ENCODE assay signal across 9 mouse cellular contexts in the genomic region with DNA sequence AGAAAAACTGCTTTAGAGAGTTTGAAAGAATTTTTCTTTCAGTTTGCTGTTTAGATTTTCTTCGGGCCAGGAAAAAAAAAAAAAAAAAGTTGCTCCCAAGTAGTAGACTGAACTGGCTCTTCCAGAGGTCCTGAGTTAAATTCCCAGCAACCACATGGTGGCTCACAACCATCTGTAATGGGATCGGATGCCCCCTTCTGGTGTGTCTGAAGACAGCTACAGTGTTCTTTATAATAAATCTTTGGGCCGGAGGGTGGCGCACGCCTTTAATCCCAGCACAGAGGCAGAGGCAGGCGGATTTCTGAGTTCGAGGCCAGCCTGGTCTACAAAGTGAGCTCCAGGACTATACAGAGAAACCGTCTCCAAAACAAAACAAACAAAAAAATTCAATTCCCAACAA. TPM values are rescaled to one million over a fixed set of nuclear protein-coding genes. Genes with fewer than 3 reads are reported as not detected.
DNase-seq lines count a peak whose midpoint lies in the region; ATAC-seq lines count a peak whose summit lies in the region.
"Not testable (repeated sequence)": the region's sequence is repeated elsewhere in the genome, so short reads cannot be mapped to it uniquely, and the experiment has no call there.
"Had no signal": no experiment of that assay in that cellular context is flagged by ENCODE, and none has a peak within 500 bp of the region (broad histone marks: within the 10 kb centered on the region; RNA-seq: fewer than 3 reads in every experiment).

No protein-coding gene starts in this region.

- not testable (repeated sequence) for H3K27me3 ChIP-seq in forebrain, embryonic 10.5 days (ENCODE audit: poor library complexity, severe bottlenecking); heart, embryonic 14.5 days (ENCODE audit: control insufficient read depth, insufficient read depth, low read length); kidney, embryonic 15.5 days; limb, embryonic 11.5 days (ENCODE audit: control insufficient read depth, insufficient read depth, low read length); midbrain, embryonic 11.5 days (ENCODE audit: control insufficient read depth, insufficient read depth, low read length)

- DNase-seq in adrenal gland, postnatal 36 days: peak; percentile 45 to 55
- DNase-seq in forebrain, embryonic 10.5 days (ENCODE audit: extremely low spot score, low spot score): peak; percentile 23
- DNase-seq in limb, embryonic 11.5 days (ENCODE audit: low spot score): peak; percentile 41
- DNase-seq in midbrain, embryonic 11.5 days (ENCODE audit: low spot score, missing footprints): peak; percentile 90
- DNase-seq in right cerebral cortex, postnatal 4 days: peak; percentile 33
- DNase-seq in urinary bladder, postnatal 14 days (ENCODE audit: low spot score): peak; percentile 33

- H3K4me1 ChIP-seq in forebrain, embryonic 10.5 days: peaks cover 15% of the 10 kb centered on the region
- not testable (repeated sequence) for H3K4me1 ChIP-seq in heart, embryonic 14.5 days (ENCODE audit: control insufficient read depth in 2 of 2, insufficient read depth in 2 of 2, low read length in 2 of 2); limb, embryonic 11.5 days (ENCODE audit: control insufficient read depth, insufficient read depth, low read length); midbrain, embryonic 11.5 days (ENCODE audit: control insufficient read depth, insufficient read depth, low read length)
- peaks cover 11% of the 10 kb centered on the region for H3K4me1 ChIP-seq in kidney, embryonic 15.5 days

- peak; percentile 18; the same call in 1 of the 2 replicates for ATAC-seq in heart, embryonic 14.5 days (ENCODE audit: insufficient number of reproducible peaks, insufficient read depth, low FRiP score, low read depth)
- peak; percentile 52 for ATAC-seq in kidney, embryonic 15.5 days (replicated peaks; ENCODE audit: low FRiP score)
- ATAC-seq in limb, embryonic 11.5 days (ENCODE audit: insufficient number of reproducible peaks, low FRiP score, low TSS enrichment, low read depth): peak; percentile 53
- peak; percentile 64 for ATAC-seq in midbrain, embryonic 11.5 days (ENCODE audit: low FRiP score)

- peak overlapping the region; percentile 96 for H3K27ac ChIP-seq in forebrain, embryonic 10.5 days
- H3K27ac ChIP-seq in heart, embryonic 14.5 days (replicated peaks in 1 of 2; ENCODE audit: control insufficient read depth in 1 of 2, insufficient read depth in 1 of 2, low read depth in 2 of 2, low read length in 2 of 2): peak overlapping the region; percentile 90 to 92
- H3K27ac ChIP-seq in kidney, embryonic 15.5 days: peak overlapping the region; percentile 98
- H3K27ac ChIP-seq in limb, embryonic 11.5 days (replicated peaks; ENCODE audit: low read depth, low read length): peak overlapping the region; percentile 72
- H3K27ac ChIP-seq in midbrain, embryonic 11.5 days (ENCODE audit: low read depth, low read length): peak overlapping the region; percentile 85

- H3K4me3 ChIP-seq in forebrain, embryonic 10.5 days: peak overlapping the region; percentile 88
- H3K4me3 ChIP-seq in heart, embryonic 14.5 days (ENCODE audit: control insufficient read depth in 1 of 2, insufficient read depth in 1 of 2, low read depth in 1 of 2, low read length in 2 of 2): peak overlapping the region; percentile 90 to 98
- peak overlapping the region; percentile 67 for H3K4me3 ChIP-seq in kidney, embryonic 15.5 days (replicated peaks)
- H3K4me3 ChIP-seq in limb, embryonic 11.5 days (ENCODE audit: low read depth, low read length): peak overlapping the region; percentile 61
- peak overlapping the region; percentile 84 for H3K4me3 ChIP-seq in midbrain, embryonic 11.5 days (ENCODE audit: low read depth, low read length)

- 35% methylated on average over 8 of the region's 8 CpGs for WGBS in forebrain, embryonic 10.5 days
- 22% methylated on average over 8 of the region's 8 CpGs for WGBS in heart, embryonic 14.5 days
- 29% methylated on average over 8 of the region's 8 CpGs for WGBS in kidney, embryonic 15.5 days
- 28% methylated on average over 8 of the region's 8 CpGs for WGBS in limb, embryonic 11.5 days
- 27% methylated on average over 8 of the region's 8 CpGs for WGBS in midbrain, embryonic 11.5 days

- peak overlapping the region; percentile 71 for H3K4me2 ChIP-seq in heart, embryonic 14.5 days (ENCODE audit: low read length)
- peak overlapping the region; percentile 55 for H3K4me2 ChIP-seq in kidney, embryonic 15.5 days
- H3K4me2 ChIP-seq in limb, embryonic 11.5 days (ENCODE audit: low read depth, severe bottlenecking): 0 out of 2 replicates have a peak overlapping the region, but pooled peaks have one; percentile 8
- peak overlapping the region; percentile 57 for H3K4me2 ChIP-seq in midbrain, embryonic 11.5 days

- H3K9me3 ChIP-seq in forebrain, embryonic 10.5 days; heart, embryonic 14.5 days (ENCODE audit: control insufficient read depth, low read length); kidney, embryonic 15.5 days (replicated peaks); limb, embryonic 11.5 days (ENCODE audit: control insufficient read depth, low read length); midbrain, embryonic 11.5 days (ENCODE audit: control insufficient read depth, low read length): not testable (repeated sequence)

- H3K36me3 ChIP-seq in forebrain, embryonic 10.5 days (replicated peaks): peaks cover 13% of the 10 kb centered on the region
- H3K36me3 ChIP-seq in heart, embryonic 14.5 days (ENCODE audit: control insufficient read depth, insufficient read depth, low read length); kidney, embryonic 15.5 days; limb, embryonic 11.5 days (ENCODE audit: control insufficient read depth, insufficient read depth, low read length); midbrain, embryonic 11.5 days (ENCODE audit: control insufficient read depth, insufficient read depth, low read length): not testable (repeated sequence)

- H3K9ac ChIP-seq in heart, embryonic 14.5 days (ENCODE audit: low read length): peak overlapping the region; percentile 89
- H3K9ac ChIP-seq in kidney, embryonic 15.5 days: peak overlapping the region; percentile 69
- H3K9ac ChIP-seq in limb, embryonic 11.5 days (ENCODE audit: low read length): not testable (repeated sequence)
- H3K9ac ChIP-seq in midbrain, embryonic 11.5 days (ENCODE audit: low read length): peak overlapping the region; percentile 84; the same call in 1 of the 2 replicates

RNA-seq across cellular contexts. Expression of a gene that starts 0.6 kb away (rescaled TPM):
- 1 to 10 TPM; 1.8 to 2.0 TPM for total RNA-seq in adrenal gland, postnatal 36 days (2021)
- 89.2 and 91.5 TPM in 2 replicates for polyA plus RNA-seq in forebrain, embryonic 10.5 days (2016; fragmentation: Nextera tagmentation; extraction: Ambion mirVana)
- 30.4 and 34.3 TPM in 2 replicates for polyA plus RNA-seq in heart, embryonic 14.5 days (2014; fragmentation: Nextera tagmentation; extraction: Ambion mirVana)
- polyA plus RNA-seq in kidney, embryonic 15.5 days (2015; fragmentation: Nextera tagmentation; extraction: Ambion mirVana): 59.3 and 67.9 TPM in 2 replicates
- 80.3 and 86.8 TPM in 2 replicates for polyA plus RNA-seq in limb, embryonic 11.5 days (2014; fragmentation: Nextera tagmentation; extraction: Ambion mirVana)
- 82.2 and 82.8 TPM in 2 replicates for polyA plus RNA-seq in midbrain, embryonic 11.5 days (2014; fragmentation: Nextera tagmentation; extraction: Ambion mirVana)

RNA-seq across cellular contexts. Expression of a gene that starts 52.4 kb away (rescaled TPM):
- total RNA-seq in adrenal gland, postnatal 36 days (2021): not detected
- polyA plus RNA-seq in forebrain, embryonic 10.5 days (2016; fragmentation: Nextera tagmentation; extraction: Ambion mirVana): not detected in 2 replicates
- polyA plus RNA-seq in heart, embryonic 14.5 days (2014; fragmentation: Nextera tagmentation; extraction: Ambion mirVana): not detected in 2 replicates
- not detected in 2 replicates for polyA plus RNA-seq in kidney, embryonic 15.5 days (2015; fragmentation: Nextera tagmentation; extraction: Ambion mirVana)
- polyA plus RNA-seq in limb, embryonic 11.5 days (2014; fragmentation: Nextera tagmentation; extraction: Ambion mirVana): not detected in 2 replicates
- polyA plus RNA-seq in midbrain, embryonic 11.5 days (2014; fragmentation: Nextera tagmentation; extraction: Ambion mirVana): not detected in 2 replicates
- total RNA-seq: megakaryocyte progenitor cell, adult 5-6 weeks had no signal

Comparison
In these comparisons a context has a peak if more than half of its experiments do, and no peak if none do; other contexts are left out.
1. Peak in every context shown above with its lines: DNase-seq, ATAC-seq, H3K4me3 ChIP-seq and H3K27ac ChIP-seq.
2. DNase-seq: peak in every context shown above with its lines; median percentile 90 in midbrain, embryonic 11.5 days; 50 in adrenal gland, postnatal 36 days; 41 in limb, embryonic 11.5 days; 33 in right cerebral cortex, postnatal 4 days; 33 in urinary bladder, postnatal 14 days; 23 in forebrain, embryonic 10.5 days.
3. H3K4me2 ChIP-seq: peak in every context shown above with its lines; median percentile 71 in heart, embryonic 14.5 days; 57 in midbrain, embryonic 11.5 days; 55 in kidney, embryonic 15.5 days; 8 in limb, embryonic 11.5 days.